Comparison of ENCODE assay signal across 14 mouse cellular contexts in genomic region chr4:150444068-150444467, GRCm38 (mm10).
DNase-seq lines count a peak whose midpoint lies in the region; ATAC-seq and TF ChIP-seq lines count a peak whose summit lies in the region.
"Had no signal": no experiment of that assay in that cellular context is flagged by ENCODE, and none has a peak within 500 bp of the region (broad histone marks: within the 10 kb centered on the region; RNA-seq: fewer than 3 reads in every experiment).

No protein-coding gene starts in this region.

- no peak for TF ChIP-seq CTCF in olfactory bulb, adult 2 months (IDR thresholded peaks at IDR 0.05; ENCODE audit: insufficient read depth, low read depth, low read length)

- ATAC-seq in heart, embryonic 14.5 days (ENCODE audit: insufficient number of reproducible peaks, insufficient read depth, low FRiP score, low read depth): no peak
- ATAC-seq in heart, embryonic 11.5 days (replicated peaks; ENCODE audit: insufficient number of reproducible peaks, low FRiP score, low TSS enrichment): no peak
- no peak for ATAC-seq in midbrain, embryonic 13.5 days
- ATAC-seq: forebrain, embryonic 15.5 days; intestine, embryonic 16.5 days had no signal

- no peak overlapping the region for H3K4me3 ChIP-seq in heart, embryonic 14.5 days (ENCODE audit: control insufficient read depth in 1 of 2, insufficient read depth in 1 of 2, low read depth in 1 of 2, low read length in 2 of 2)
- no peak overlapping the region for H3K4me3 ChIP-seq in heart, embryonic 11.5 days (ENCODE audit: low read depth, low read length)
- H3K4me3 ChIP-seq in midbrain, embryonic 13.5 days (replicated peaks): no peak overlapping the region
- H3K4me3 ChIP-seq in midbrain, embryonic 10.5 days: no peak overlapping the region
- H3K4me3 ChIP-seq in olfactory bulb, adult 2 months (ENCODE audit: insufficient read depth, low read depth, low read length): no peak overlapping the region
- H3K4me3 ChIP-seq: forebrain, embryonic 15.5 days; liver, embryonic 13.5 days had no signal

- WGBS in heart, embryonic 14.5 days: 32% methylated on average over 3 of the region's 3 CpGs
- WGBS in heart, embryonic 11.5 days (ENCODE audit: insufficient replicate concordance): 77% methylated on average over 3 of the region's 3 CpGs
- WGBS in midbrain, embryonic 13.5 days: 79% methylated on average over 3 of the region's 3 CpGs
- WGBS in midbrain, embryonic 10.5 days: 94% methylated on average over 3 of the region's 3 CpGs
- WGBS in olfactory bulb, adult 2 months: 32% methylated on average over 3 of the region's 3 CpGs

- no peak overlapping the region for H3K4me2 ChIP-seq in heart, embryonic 14.5 days (ENCODE audit: low read length)
- H3K4me2 ChIP-seq in heart, embryonic 11.5 days: no peak overlapping the region
- H3K4me2 ChIP-seq in midbrain, embryonic 13.5 days (replicated peaks): no peak overlapping the region
- H3K4me2 ChIP-seq: forebrain, embryonic 15.5 days; liver, embryonic 13.5 days had no signal

- H3K27me3 ChIP-seq in heart, embryonic 14.5 days (ENCODE audit: control insufficient read depth, insufficient read depth, low read length): no peaks in the 10 kb centered on the region
- no peaks in the 10 kb centered on the region for H3K27me3 ChIP-seq in heart, embryonic 11.5 days (ENCODE audit: control insufficient read depth, insufficient read depth, low read length)
- no peaks in the 10 kb centered on the region for H3K27me3 ChIP-seq in midbrain, embryonic 13.5 days
- H3K27me3 ChIP-seq in midbrain, embryonic 10.5 days (ENCODE audit: low read depth, poor library complexity, severe bottlenecking): no peaks in the 10 kb centered on the region
- H3K27me3 ChIP-seq: forebrain, embryonic 15.5 days; liver, embryonic 13.5 days had no signal

- peaks cover 23 to 65% of the 10 kb centered on the region in 2 experiments for H3K4me1 ChIP-seq in heart, embryonic 14.5 days (ENCODE audit: control insufficient read depth in 2 of 2, insufficient read depth in 2 of 2, low read length in 2 of 2)
- peaks cover 40% of the 10 kb centered on the region for H3K4me1 ChIP-seq in heart, embryonic 11.5 days (ENCODE audit: control insufficient read depth, insufficient read depth, low read length)
- H3K4me1 ChIP-seq in midbrain, embryonic 13.5 days (replicated peaks): peaks cover 78% of the 10 kb centered on the region
- H3K4me1 ChIP-seq in midbrain, embryonic 10.5 days: peaks cover 73% of the 10 kb centered on the region
- peaks cover 18% of the 10 kb centered on the region for H3K4me1 ChIP-seq in olfactory bulb, adult 2 months (ENCODE audit: control insufficient read depth, insufficient read depth, low read length)

- peaks cover 6% of the 10 kb centered on the region; the same call in 1 of the 2 replicates for H3K36me3 ChIP-seq in heart, embryonic 14.5 days (ENCODE audit: control insufficient read depth, insufficient read depth, low read length)
- no peaks in the 10 kb centered on the region for H3K36me3 ChIP-seq in heart, embryonic 11.5 days (ENCODE audit: control insufficient read depth, insufficient read depth, low read length)
- no peaks in the 10 kb centered on the region for H3K36me3 ChIP-seq in midbrain, embryonic 13.5 days
- H3K36me3 ChIP-seq in midbrain, embryonic 10.5 days: peaks cover 18% of the 10 kb centered on the region
- H3K36me3 ChIP-seq: forebrain, embryonic 15.5 days; liver, embryonic 13.5 days had no signal

- 0 out of 2 replicates have a peak overlapping the region, but pooled peaks have one; percentile 9 for H3K9ac ChIP-seq in heart, embryonic 14.5 days (ENCODE audit: low read length)
- no peak overlapping the region for H3K9ac ChIP-seq in heart, embryonic 11.5 days (ENCODE audit: low read depth, low read length)
- H3K9ac ChIP-seq in midbrain, embryonic 13.5 days (replicated peaks): no peak overlapping the region
- H3K9ac ChIP-seq: forebrain, embryonic 15.5 days; liver, embryonic 13.5 days had no signal

- peak overlapping the region; percentile 50 to 74 for H3K27ac ChIP-seq in heart, embryonic 14.5 days (replicated peaks in 1 of 2; ENCODE audit: control insufficient read depth in 1 of 2, insufficient read depth in 1 of 2, low read depth in 2 of 2, low read length in 2 of 2)
- no peak overlapping the region for H3K27ac ChIP-seq in heart, embryonic 11.5 days (ENCODE audit: low read depth, low read length)
- H3K27ac ChIP-seq in midbrain, embryonic 13.5 days: peak overlapping the region; percentile 32; the same call in 1 of the 2 replicates
- no peak overlapping the region for H3K27ac ChIP-seq in midbrain, embryonic 10.5 days (replicated peaks)
- H3K27ac ChIP-seq in olfactory bulb, adult 2 months (ENCODE audit: insufficient read depth, low read depth, low read length): peak overlapping the region; percentile 62
- H3K27ac ChIP-seq: forebrain, embryonic 15.5 days; liver, embryonic 13.5 days; stomach, postnatal 0 days had no signal

- no peak for DNase-seq in midbrain, embryonic 10.5 days (ENCODE audit: low spot score)
- peak; percentile 66 to 74 for DNase-seq in cerebellum, postnatal 14 days
- DNase-seq in gastrocnemius, postnatal 4 days (ENCODE audit: low spot score in 2 of 2): no peak
- DNase-seq: adrenal gland, postnatal 14 days; kidney, postnatal 10 days; liver, embryonic 13.5 days; thymus, postnatal 36 days had no signal

- no peaks in the 10 kb centered on the region for H3K9me3 ChIP-seq in heart, embryonic 14.5 days (ENCODE audit: control insufficient read depth, low read length)
- H3K9me3 ChIP-seq in heart, embryonic 11.5 days (replicated peaks; ENCODE audit: control insufficient read depth, low read length): no peaks in the 10 kb centered on the region
- H3K9me3 ChIP-seq in midbrain, embryonic 13.5 days: no peaks in the 10 kb centered on the region
- H3K9me3 ChIP-seq in midbrain, embryonic 10.5 days (replicated peaks): no peaks in the 10 kb centered on the region
- H3K9me3 ChIP-seq: forebrain, embryonic 15.5 days; liver, embryonic 13.5 days had no signal

- no peak for TF ChIP-seq POLR2A in olfactory bulb, adult 2 months (IDR thresholded peaks at IDR 0.05; ENCODE audit: insufficient read depth, low read depth, low read length)

Comparison
In these comparisons a context has a peak if more than half of its experiments do, and no peak if none do; other contexts are left out.
1. H3K27ac ChIP-seq: peak in heart, embryonic 14.5 days (2 of 2), midbrain, embryonic 13.5 days (single experiment) and olfactory bulb, adult 2 months (single experiment); none in heart, embryonic 11.5 days (single experiment) and midbrain, embryonic 10.5 days (single experiment).
2. DNase-seq: peak in cerebellum, postnatal 14 days (2 of 2); none in midbrain, embryonic 10.5 days (single experiment) and gastrocnemius, postnatal 4 days (0 of 2).